Mouse (Mus musculus): Measurements from ENCODE around the gene Ppm1l.

DNA sequence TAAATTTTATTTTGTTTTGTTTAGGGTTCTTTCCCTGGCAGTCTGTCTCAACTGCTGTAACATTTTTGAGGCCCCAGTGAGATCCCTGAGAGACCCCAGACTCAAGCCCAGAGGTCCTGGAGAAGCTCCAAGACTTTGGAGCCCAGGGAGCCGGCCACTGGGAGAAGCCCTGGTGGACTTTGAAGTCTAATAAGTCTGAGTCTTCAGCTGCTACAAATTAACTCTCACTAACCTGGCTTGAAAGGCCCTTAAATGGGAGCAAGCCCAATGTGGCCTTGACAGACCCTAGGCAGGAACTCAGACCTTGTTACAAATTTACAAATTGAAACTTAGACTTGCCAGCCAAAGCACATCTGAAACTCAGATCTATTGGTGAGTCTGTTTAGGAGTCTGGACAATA, 290.8 kb downstream of the Ppm1l start:
- TF ChIP-seq CTCF (conservative IDR thresholded peaks at IDR 0.05; ENCODE audit: low read length) = no peak
- no peak for TF ChIP-seq NANOG (IDR thresholded peaks at IDR 0.05; ENCODE audit: borderline replicate concordance, low read length)
- TF ChIP-seq POU5F1 (IDR thresholded peaks at IDR 0.05; ENCODE audit: borderline replicate concordance, low read length) = no peak
